Mouse (Mus musculus) intestine, embryonic 16.5 days (tissue): ENCODE data around the gene Hsph1. TPM values are rescaled to one million over a fixed set of nuclear protein-coding genes. Genes with fewer than 3 reads are reported as not detected.
A peak's percentile ranks its signal among the peaks of the same experiment; 100 is the strongest.

Experiments used
- ATAC-seq: fragments of 200-750 bp; cut with Nextera tagmentation; 2 replicates; pipeline ENCODE4 v1.8.0; 2017; ENCODE audit warnings: moderate TSS enrichment, moderate library complexity
- H3K27ac ChIP-seq: fragments of 300-500 bp; sonication (generic); 2 replicates; pipeline ENCODE4 v1.5.1; 2014; ENCODE audit warnings: mild to moderate bottlenecking, low read length
- H3K27me3 ChIP-seq: fragments of 300-500 bp; sonication (generic); replicated peaks from 2 replicates; pipeline ENCODE4 v1.6.1; 2014; ENCODE audit warnings: low read length, control low read depth, mixed read lengths; ENCODE audit not compliant: control insufficient read depth, insufficient read depth
- H3K36me3 ChIP-seq: fragments of 300-500 bp; sonication (generic); 2 replicates; pipeline ENCODE4 v1.6.1; 2014; ENCODE audit warnings: low read length, control low read depth; ENCODE audit not compliant: control insufficient read depth, insufficient read depth
- H3K4me1 ChIP-seq: fragments of 300-500 bp; sonication (generic); 2 replicates; pipeline ENCODE4 v1.6.1; 2014; ENCODE audit warnings: low read length, control low read depth, mixed read lengths; ENCODE audit not compliant: control insufficient read depth, insufficient read depth
- H3K4me2 ChIP-seq: fragments of 300-500 bp; sonication (generic); 2 replicates; pipeline ENCODE4 v1.6.1; 2014; ENCODE audit warnings: low read depth, low read length, control low read depth
- H3K4me3 ChIP-seq: fragments of 300-500 bp; sonication (generic); 2 replicates; pipeline ENCODE4 v1.5.1; 2014; ENCODE audit warnings: mild to moderate bottlenecking, low read length
- H3K9ac ChIP-seq: fragments of 300-500 bp; sonication (generic); 2 replicates; pipeline ENCODE4 v1.6.1; 2014; ENCODE audit warnings: low read depth, low read length
- H3K9me3 ChIP-seq: fragments of 300-500 bp; sonication (generic); 2 replicates; pipeline ENCODE4 v1.6.1; 2016; ENCODE audit warnings: low read length, control low read depth; ENCODE audit not compliant: control insufficient read depth
- WGBS: fragments of 180-500 bp; shearing (Covaris S2); extraction: QIAGEN DNeasy Blood & Tissue Kit; methylation state at CpG from one replicate; pipeline ENCODE4 v1.1.7; 2014; 5-methylcytosine and 5-hydroxymethylcytosine counted together
- polyA plus RNA-seq: library from polyadenylated mRNA; unstranded; fragments of >200 nt; fragmentation: Nextera tagmentation; extraction: Ambion mirVana; gene quantifications from 2 replicates; pipeline ENCODE4 v1.2.1, GENCODE M21; 2015

The Hsph1 gene
- polyA plus RNA-seq, 1 experiment from 2014 or later, result 47.7 TPM

GRCm38 (mm10) chr5:149661428-149661827 is 25.3 kb upstream of the Hsph1 start:
- Histone ChIP-seq H3K27ac (no peak overlapping the region), H3K9me3 (no peaks in the 10 kb centered on the region), H3K36me3 (no peaks in the 10 kb centered on the region), H3K27me3 (no peaks in the 10 kb centered on the region), H3K4me2 (no peak overlapping the region), H3K4me1 (no peaks in the 10 kb centered on the region), H3K9ac (no peak overlapping the region), H3K4me3 (no peak overlapping the region)
- WGBS, result 89% methylated on average over 6 of the region's 6 CpGs
- ATAC-seq, result no peak

GRCm38 (mm10) chr5:149659414-149659780 is 23.2 kb upstream of the Hsph1 start:
- H3K4me1 ChIP-seq, result no peaks in the 10 kb centered on the region
- no peak overlapping the region for H3K4me2 ChIP-seq
- no peak overlapping the region for H3K4me3 ChIP-seq
- no peaks in the 10 kb centered on the region for H3K27me3 ChIP-seq
- 64% methylated on average over 9 of the region's 9 CpGs for WGBS
- no peak for ATAC-seq
- no peak overlapping the region for H3K27ac ChIP-seq
- H3K9ac ChIP-seq, result no peak overlapping the region
- no peaks in the 10 kb centered on the region for H3K9me3 ChIP-seq
- H3K36me3 ChIP-seq, result no peaks in the 10 kb centered on the region

- Histone ChIP-seq H3K4me1 (no peaks in the 10 kb centered on the region), H3K27ac (no peak overlapping the region), H3K4me3 (no peak overlapping the region), H3K9me3 (no peaks in the 10 kb centered on the region), H3K27me3 (no peaks in the 10 kb centered on the region), H3K9ac (no peak overlapping the region), H3K36me3 (no peaks in the 10 kb centered on the region), H3K4me2 (no peak overlapping the region)
- WGBS, result 59% methylated on average over 9 of the region's 9 CpGs
- no peak for ATAC-seq
These were observed 22.7 kb upstream of the Hsph1 start for GRCm38 (mm10) chr5:149658741-149659413.

GRCm38 (mm10) chr5:149658022-149658421 is 21.8 kb upstream of the Hsph1 start:
- no peak overlapping the region for H3K9ac ChIP-seq
- H3K36me3 ChIP-seq, result no peaks in the 10 kb centered on the region
- no peak overlapping the region for H3K27ac ChIP-seq
- no peaks in the 10 kb centered on the region for H3K9me3 ChIP-seq
- H3K4me1 ChIP-seq, result no peaks in the 10 kb centered on the region
- H3K4me3 ChIP-seq, result no peak overlapping the region
- H3K27me3 ChIP-seq, result no peaks in the 10 kb centered on the region
- no peak overlapping the region for H3K4me2 ChIP-seq
- no peak for ATAC-seq
- 52% methylated on average over 3 of the region's 3 CpGs for WGBS

GRCm38 (mm10) chr5:149655636-149656035 is 19.5 kb upstream of the Hsph1 start:
- no peaks in the 10 kb centered on the region for H3K4me1 ChIP-seq
- no peak for ATAC-seq
- WGBS, result 80% methylated on average over 9 of the region's 9 CpGs
- no peaks in the 10 kb centered on the region for H3K9me3 ChIP-seq
- H3K9ac ChIP-seq, result no peak overlapping the region
- H3K27me3 ChIP-seq, result no peaks in the 10 kb centered on the region
- no peak overlapping the region for H3K27ac ChIP-seq
- H3K4me3 ChIP-seq, result no peak overlapping the region
- H3K4me2 ChIP-seq, result no peak overlapping the region
- H3K36me3 ChIP-seq, result no peaks in the 10 kb centered on the region

GRCm38 (mm10) chr5:149650179-149650553 is 14.0 kb upstream of the Hsph1 start:
- Histone ChIP-seq H3K4me1 (peaks cover 11% of the 10 kb centered on the region), H3K27ac (peak overlapping the region; percentile 54), H3K9ac (0 out of 2 replicates have a peak overlapping the region, but pooled peaks have one; percentile 24), H3K27me3 (no peaks in the 10 kb centered on the region), H3K9me3 (no peaks in the 10 kb centered on the region), H3K36me3 (no peaks in the 10 kb centered on the region), H3K4me2 (peak overlapping the region; percentile 10; the same call in 1 of the 2 replicates), H3K4me3 (no peak overlapping the region)
- 45% methylated on average over 4 of the region's 4 CpGs for WGBS
- ATAC-seq, result peak; percentile 20

GRCm38 (mm10) chr5:149649499-149650178 is 13.5 kb upstream of the Hsph1 start:
- peak overlapping the region; percentile 11; the same call in 1 of the 2 replicates for H3K4me2 ChIP-seq
- no peaks in the 10 kb centered on the region for H3K27me3 ChIP-seq
- H3K9me3 ChIP-seq, result no peaks in the 10 kb centered on the region
- 58% methylated on average over 14 of the region's 14 CpGs for WGBS
- peak overlapping the region; percentile 68 for H3K27ac ChIP-seq
- peaks cover 11% of the 10 kb centered on the region for H3K4me1 ChIP-seq
- 0 out of 2 replicates have a peak overlapping the region, but pooled peaks have one; percentile 24 for H3K9ac ChIP-seq
- H3K36me3 ChIP-seq, result no peaks in the 10 kb centered on the region
- no peak overlapping the region for H3K4me3 ChIP-seq
- peak; percentile 90 for ATAC-seq

- Histone ChIP-seq H3K4me2 (peak overlapping the region; percentile 11; the same call in 1 of the 2 replicates), H3K9ac (no peak overlapping the region), H3K4me1 (peaks cover 11% of the 10 kb centered on the region), H3K9me3 (no peaks in the 10 kb centered on the region), H3K27ac (peak overlapping the region; percentile 68), H3K27me3 (no peaks in the 10 kb centered on the region), H3K36me3 (no peaks in the 10 kb centered on the region), H3K4me3 (no peak overlapping the region)
- ATAC-seq, result peak; percentile 59
- WGBS, result 56% methylated on average over 6 of the region's 6 CpGs
These were observed 12.8 kb upstream of the Hsph1 start for GRCm38 (mm10) chr5:149648895-149649406.

GRCm38 (mm10) chr5:149648196-149648595 is 12.0 kb upstream of the Hsph1 start:
- Histone ChIP-seq H3K4me2 (no peak overlapping the region), H3K9ac (no peak overlapping the region), H3K4me3 (no peak overlapping the region), H3K27ac (no peak overlapping the region), H3K4me1 (peaks cover 11% of the 10 kb centered on the region), H3K27me3 (no peaks in the 10 kb centered on the region), H3K9me3 (no peaks in the 10 kb centered on the region), H3K36me3 (no peaks in the 10 kb centered on the region)
- 43% methylated on average over 4 of the region's 4 CpGs for WGBS
- ATAC-seq, result no peak
